Mouse (Mus musculus) brain, embryonic 18.5 days (tissue): ENCODE results near the gene Bpifb9a.
"Not testable (repeated sequence)": the region's sequence is repeated elsewhere in the genome, so short reads cannot be mapped to it uniquely, and the experiment has no call there.

Experiments
- DNase-seq: peaks from one replicate; pipeline ENCODE4 v3.0.0-alpha.2; 2012; ENCODE audit warnings: low read depth, low spot score

Gene Bpifb9a

GRCm38 (mm10) chr2:154304604-154305003 is 47.0 kb downstream of the Bpifb9a start:
- not testable (repeated sequence) for DNase-seq

- DNase-seq = not testable (repeated sequence)
These were observed 49.3 kb downstream of the Bpifb9a start, which contains the start of gene Bpifb9b for GRCm38 (mm10) chr2:154306927-154307326. Gene Bpifb9b, plus strand, starts transcription at chr2:154307227.

- not testable (repeated sequence) for DNase-seq
These were observed 56.1 kb downstream of the Bpifb9a start for GRCm38 (mm10) chr2:154313771-154314170.
